ENCODE assay signal across 17 mouse cellular contexts in genomic region chr17:26478672-26479071, GRCm38 (mm10).
A peak's percentile ranks its signal among the peaks of the same experiment; 100 is the strongest.
DNase-seq lines count a peak whose midpoint lies in the region; ATAC-seq lines count a peak whose summit lies in the region.
"Had no signal": no experiment of that assay in that cellular context is flagged by ENCODE, and none has a peak within 500 bp of the region (broad histone marks: within the 10 kb centered on the region; RNA-seq: fewer than 3 reads in every experiment).

No protein-coding gene starts in this region.

- 78% methylated on average over 4 of the region's 4 CpGs for WGBS in embryonic facial prominence, embryonic 12.5 days
- 82% methylated on average over 4 of the region's 4 CpGs for WGBS in embryonic facial prominence, embryonic 10.5 days
- 87% methylated on average over 4 of the region's 4 CpGs for WGBS in forebrain, embryonic 10.5 days

- DNase-seq in embryonic facial prominence, embryonic 10.5 days (ENCODE audit: low spot score) = no peak
- DNase-seq in lung, postnatal 36 days = peak; percentile 42
- no peak for DNase-seq in lung, postnatal 14 days
- DNase-seq in heart, postnatal 10 days = peak; percentile 56 to 75
- no peak for DNase-seq in forebrain, embryonic 10.5 days (ENCODE audit: extremely low spot score, low spot score)
- DNase-seq in spleen, postnatal 14 days (ENCODE audit: low spot score in 2 of 2) = no peak
- DNase-seq in right cerebral cortex, adult 18-20 months = no peak
- DNase-seq: adrenal gland, postnatal 10 days; cerebellum, adult 9-11 months; gastrocnemius, postnatal 25 days; kidney, adult 11 months had no signal

- H3K27me3 ChIP-seq in embryonic facial prominence, embryonic 12.5 days = no peaks in the 10 kb centered on the region
- no peaks in the 10 kb centered on the region for H3K27me3 ChIP-seq in embryonic facial prominence, embryonic 10.5 days (replicated peaks; ENCODE audit: low read depth, poor library complexity, severe bottlenecking)
- no peaks in the 10 kb centered on the region for H3K27me3 ChIP-seq in forebrain, embryonic 10.5 days (ENCODE audit: poor library complexity, severe bottlenecking)
- H3K27me3 ChIP-seq: midbrain, embryonic 15.5 days had no signal

- H3K36me3 ChIP-seq in embryonic facial prominence, embryonic 12.5 days = no peaks in the 10 kb centered on the region
- no peaks in the 10 kb centered on the region for H3K36me3 ChIP-seq in embryonic facial prominence, embryonic 10.5 days (replicated peaks)
- no peaks in the 10 kb centered on the region for H3K36me3 ChIP-seq in forebrain, embryonic 10.5 days (replicated peaks)
- H3K36me3 ChIP-seq: forebrain, embryonic 12.5 days; midbrain, embryonic 15.5 days had no signal

- H3K4me2 ChIP-seq in embryonic facial prominence, embryonic 12.5 days (replicated peaks) = no peak overlapping the region
- H3K4me2 ChIP-seq: forebrain, embryonic 12.5 days; midbrain, embryonic 15.5 days had no signal

- H3K4me3 ChIP-seq in embryonic facial prominence, embryonic 12.5 days = no peak overlapping the region
- H3K4me3 ChIP-seq in embryonic facial prominence, embryonic 10.5 days = no peak overlapping the region
- H3K4me3 ChIP-seq in forebrain, embryonic 10.5 days = no peak overlapping the region
- H3K4me3 ChIP-seq: forebrain, embryonic 12.5 days; midbrain, embryonic 15.5 days; myocyte had no signal

- H3K4me1 ChIP-seq in embryonic facial prominence, embryonic 12.5 days = peaks cover 9% of the 10 kb centered on the region
- peaks cover 21% of the 10 kb centered on the region for H3K4me1 ChIP-seq in embryonic facial prominence, embryonic 10.5 days
- peaks cover 8% of the 10 kb centered on the region; the same call in 1 of the 2 replicates for H3K4me1 ChIP-seq in forebrain, embryonic 10.5 days
- H3K4me1 ChIP-seq: forebrain, embryonic 12.5 days; midbrain, embryonic 15.5 days had no signal

- H3K9me3 ChIP-seq in embryonic facial prominence, embryonic 12.5 days = no peaks in the 10 kb centered on the region
- H3K9me3 ChIP-seq in embryonic facial prominence, embryonic 10.5 days = no peaks in the 10 kb centered on the region
- H3K9me3 ChIP-seq in forebrain, embryonic 10.5 days = no peaks in the 10 kb centered on the region
- H3K9me3 ChIP-seq: forebrain, embryonic 12.5 days; midbrain, embryonic 15.5 days had no signal

- intact Hi-C loops in heart, postnatal 10 days (cut with DNase I) = no loop called here

- H3K9ac ChIP-seq in embryonic facial prominence, embryonic 12.5 days = no peak overlapping the region
- H3K9ac ChIP-seq: forebrain, embryonic 12.5 days; liver, embryonic 14.5 days; midbrain, embryonic 15.5 days had no signal

- ATAC-seq in embryonic facial prominence, embryonic 12.5 days (ENCODE audit: insufficient number of reproducible peaks, insufficient read depth, low FRiP score, low TSS enrichment) = peak; percentile 44; the same call in 1 of the 2 replicates
- ATAC-seq: activated CD4-positive, CD25-positive, alpha-beta regulatory T cell, adult 4 months; midbrain, embryonic 15.5 days had no signal

- H3K27ac ChIP-seq in embryonic facial prominence, embryonic 12.5 days = no peak overlapping the region
- no peak overlapping the region; the same call in 1 of the 2 replicates for H3K27ac ChIP-seq in embryonic facial prominence, embryonic 10.5 days (replicated peaks)
- H3K27ac ChIP-seq in forebrain, embryonic 10.5 days = no peak overlapping the region
- H3K27ac ChIP-seq: forebrain, embryonic 12.5 days; liver, embryonic 14.5 days; midbrain, embryonic 15.5 days had no signal

Comparison
In these comparisons a context has a peak if more than half of its experiments do, and no peak if none do; other contexts are left out.
1. DNase-seq: peak in lung, postnatal 36 days (single experiment) and heart, postnatal 10 days (2 of 2); none in embryonic facial prominence, embryonic 10.5 days (single experiment), lung, postnatal 14 days (single experiment), forebrain, embryonic 10.5 days (single experiment), spleen, postnatal 14 days (0 of 2) and right cerebral cortex, adult 18-20 months (single experiment).